Comparison of ENCODE assay signal across 20 mouse cellular contexts in genomic region chr1:131059841-131060240, GRCm38 (mm10). TPM values are rescaled to one million over a fixed set of nuclear protein-coding genes. Genes with fewer than 3 reads are reported as not detected.
DNase-seq lines count a peak whose midpoint lies in the region; ATAC-seq and TF ChIP-seq lines count a peak whose summit lies in the region.
"Had no signal": no experiment of that assay in that cellular context is flagged by ENCODE, and none has a peak within 500 bp of the region (broad histone marks: within the 10 kb centered on the region; RNA-seq: fewer than 3 reads in every experiment).

No protein-coding gene starts in this region.

- TF ChIP-seq POLR2A in heart, adult 2 months (IDR thresholded peaks at IDR 0.05; ENCODE audit: insufficient read depth, low read depth, low read length): no peak

- H3K36me3 ChIP-seq in heart, embryonic 13.5 days: peaks cover 36% of the 10 kb centered on the region
- peaks cover 6% of the 10 kb centered on the region; the same call in 1 of the 2 replicates for H3K36me3 ChIP-seq in heart, adult 2 months (ENCODE audit: control insufficient read depth, insufficient read depth, low read length)
- H3K36me3 ChIP-seq in midbrain, embryonic 10.5 days: peaks cover 37% of the 10 kb centered on the region
- peaks cover 13% of the 10 kb centered on the region; the same call in 1 of the 2 replicates for H3K36me3 ChIP-seq in midbrain, embryonic 15.5 days (replicated peaks)
- H3K36me3 ChIP-seq in limb, embryonic 10.5 days: peaks cover 35% of the 10 kb centered on the region

- no peaks in the 10 kb centered on the region for H3K9me3 ChIP-seq in heart, embryonic 13.5 days
- H3K9me3 ChIP-seq in midbrain, embryonic 10.5 days (replicated peaks): no peaks in the 10 kb centered on the region
- H3K9me3 ChIP-seq in midbrain, embryonic 15.5 days: no peaks in the 10 kb centered on the region
- H3K9me3 ChIP-seq in limb, embryonic 10.5 days (replicated peaks): no peaks in the 10 kb centered on the region
- H3K9me3 ChIP-seq: intestine, embryonic 15.5 days; kidney, embryonic 15.5 days had no signal

- no peak overlapping the region for H3K4me2 ChIP-seq in heart, embryonic 13.5 days
- H3K4me2 ChIP-seq in midbrain, embryonic 15.5 days: no peak overlapping the region
- H3K4me2 ChIP-seq: intestine, embryonic 15.5 days; kidney, embryonic 15.5 days had no signal

- TF ChIP-seq EP300 in heart, adult 2 months (IDR thresholded peaks at IDR 0.05; ENCODE audit: insufficient read depth, low read depth, low read length): no peak

- WGBS in heart, embryonic 13.5 days: 69% methylated on average over 5 of the region's 5 CpGs
- 72% methylated on average over 5 of the region's 5 CpGs for WGBS in heart, adult 2 months
- WGBS in midbrain, embryonic 10.5 days: 91% methylated on average over 5 of the region's 5 CpGs
- 81% methylated on average over 5 of the region's 5 CpGs for WGBS in midbrain, embryonic 15.5 days
- 93% methylated on average over 5 of the region's 5 CpGs for WGBS in limb, embryonic 10.5 days

- 0 out of 2 replicates have a peak overlapping the region, but pooled peaks have one; percentile 33 for H3K27ac ChIP-seq in heart, embryonic 13.5 days (replicated peaks)
- H3K27ac ChIP-seq in heart, adult 2 months: no peak overlapping the region
- H3K27ac ChIP-seq in midbrain, embryonic 10.5 days (replicated peaks): peak overlapping the region; percentile 74
- no peak overlapping the region for H3K27ac ChIP-seq in midbrain, embryonic 15.5 days
- H3K27ac ChIP-seq in limb, embryonic 10.5 days: peak overlapping the region; percentile 36; the same call in 1 of the 2 replicates
- H3K27ac ChIP-seq: intestine, embryonic 15.5 days had no signal

- H3K9ac ChIP-seq in heart, embryonic 13.5 days: peak overlapping the region; percentile 61
- no peak overlapping the region for H3K9ac ChIP-seq in heart, adult 2 months (ENCODE audit: low read depth, low read length)
- H3K9ac ChIP-seq in midbrain, embryonic 15.5 days: no peak overlapping the region
- H3K9ac ChIP-seq: intestine, embryonic 15.5 days; kidney, embryonic 15.5 days had no signal

- peaks cover 3% of the 10 kb centered on the region; the same call in 1 of the 2 replicates for H3K79me2 ChIP-seq in heart, adult 2 months (replicated peaks; ENCODE audit: control insufficient read depth, insufficient read depth, low read length)

- H3K4me3 ChIP-seq in heart, embryonic 13.5 days: no peak overlapping the region
- no peak overlapping the region for H3K4me3 ChIP-seq in heart, adult 2 months
- H3K4me3 ChIP-seq in midbrain, embryonic 10.5 days: no peak overlapping the region
- no peak overlapping the region for H3K4me3 ChIP-seq in midbrain, embryonic 15.5 days
- H3K4me3 ChIP-seq in limb, embryonic 10.5 days: no peak overlapping the region
- H3K4me3 ChIP-seq: intestine, embryonic 15.5 days; kidney, embryonic 15.5 days had no signal

- intact Hi-C loops in heart, adult 2 months (cut with DNase I): loop anchor here (2.0 to 10.0 kb wide), 3 partner anchors 29 to 515 kb away; partner anchors contain the start of gene Mapkapk2

- H3K4me1 ChIP-seq in heart, embryonic 13.5 days: peaks cover 73% of the 10 kb centered on the region
- peaks cover 39% of the 10 kb centered on the region for H3K4me1 ChIP-seq in heart, adult 2 months (ENCODE audit: control insufficient read depth, insufficient read depth, low read length)
- H3K4me1 ChIP-seq in midbrain, embryonic 10.5 days: peaks cover 68% of the 10 kb centered on the region
- peaks cover 35% of the 10 kb centered on the region for H3K4me1 ChIP-seq in midbrain, embryonic 15.5 days
- H3K4me1 ChIP-seq in limb, embryonic 10.5 days: peaks cover 43% of the 10 kb centered on the region

- no peaks in the 10 kb centered on the region for H3K27me3 ChIP-seq in heart, embryonic 13.5 days (replicated peaks)
- no peaks in the 10 kb centered on the region for H3K27me3 ChIP-seq in heart, adult 2 months (ENCODE audit: control insufficient read depth, insufficient read depth, low read length)
- H3K27me3 ChIP-seq in midbrain, embryonic 10.5 days (ENCODE audit: low read depth, poor library complexity, severe bottlenecking): no peaks in the 10 kb centered on the region
- H3K27me3 ChIP-seq in midbrain, embryonic 15.5 days (replicated peaks): no peaks in the 10 kb centered on the region
- H3K27me3 ChIP-seq in limb, embryonic 10.5 days (ENCODE audit: low read depth, poor library complexity, severe bottlenecking): no peaks in the 10 kb centered on the region
- H3K27me3 ChIP-seq: intestine, embryonic 15.5 days; kidney, embryonic 15.5 days had no signal

- DNase-seq in cerebellum, postnatal 14 days: peak; percentile 44 to 46
- DNase-seq in cerebellum, adult 11-12 months: no peak
- DNase-seq in heart, adult 2 months: no peak
- DNase-seq in midbrain, embryonic 10.5 days (ENCODE audit: low spot score): no peak
- DNase-seq in limb, embryonic 10.5 days (ENCODE audit: low spot score): no peak
- DNase-seq: adrenal gland, adult 8-10 months; gastrocnemius, postnatal 36 days; lung, adult 18-20 months; right cerebral cortex, adult 18-20 months had no signal

- ATAC-seq in heart, embryonic 13.5 days (ENCODE audit: extremely low read depth, insufficient number of reproducible peaks, low FRiP score, low TSS enrichment): no peak
- no peak for ATAC-seq in midbrain, embryonic 15.5 days (replicated peaks)
- ATAC-seq in erythroblast, adult 5-6 weeks (replicated peaks; ENCODE audit: low FRiP score, poor library complexity, severe bottlenecking): no peak
- ATAC-seq: intestine, embryonic 15.5 days had no signal

- TF ChIP-seq CTCF in heart, adult 2 months (IDR thresholded peaks at IDR 0.05): no peak

RNA-seq across cellular contexts. Expression of gene Mapkapk2, which starts 37.8 kb away (rescaled TPM):
- polyA plus RNA-seq in heart, embryonic 13.5 days (2015; fragmentation: Nextera tagmentation; extraction: Ambion mirVana): 60.0 and 62.0 TPM in 2 replicates
- total RNA-seq in heart, adult 2 months (2021): 100 to 1,000 TPM; 283 to 363 TPM
- 196 and 305 TPM in 2 replicates for polyA plus RNA-seq in heart, adult 2 months (2012; rRNA removed)
- 50.9 and 55.7 TPM in 2 replicates for polyA plus RNA-seq in midbrain, embryonic 10.5 days (2016; fragmentation: Nextera tagmentation; extraction: Ambion mirVana)
- polyA plus RNA-seq in midbrain, embryonic 15.5 days (2015; fragmentation: Nextera tagmentation; extraction: Ambion mirVana): 17.9 and 22.2 TPM in 2 replicates
- polyA plus RNA-seq in limb, embryonic 10.5 days (2016; fragmentation: Nextera tagmentation; extraction: Ambion mirVana): 46.8 and 47.9 TPM in 2 replicates
- total RNA-seq in erythroblast, adult 5-6 weeks (2015; ENCODE audit: low replicate concordance): 38.0 and 49.5 TPM in 2 replicates
- total RNA-seq in erythroblast, adult 5-6 weeks (2017; ENCODE audit: low replicate concordance): 26.3 and 33.3 TPM in 2 replicates

RNA-seq across cellular contexts. Expression of gene Il10, which starts 40.2 kb away (rescaled TPM):
- polyA plus RNA-seq in heart, embryonic 13.5 days (2015; fragmentation: Nextera tagmentation; extraction: Ambion mirVana): not detected in 2 replicates
- not detected for total RNA-seq in heart, adult 2 months (2021)
- polyA plus RNA-seq in heart, adult 2 months (2012; rRNA removed): not detected in 2 replicates
- polyA plus RNA-seq in midbrain, embryonic 10.5 days (2016; fragmentation: Nextera tagmentation; extraction: Ambion mirVana): not detected in 2 replicates
- polyA plus RNA-seq in midbrain, embryonic 15.5 days (2015; fragmentation: Nextera tagmentation; extraction: Ambion mirVana): not detected in 2 replicates
- not detected in 2 replicates for polyA plus RNA-seq in limb, embryonic 10.5 days (2016; fragmentation: Nextera tagmentation; extraction: Ambion mirVana)
- not detected in 2 replicates for total RNA-seq in erythroblast, adult 5-6 weeks (2015; ENCODE audit: low replicate concordance)
- not detected in 2 replicates for total RNA-seq in erythroblast, adult 5-6 weeks (2017; ENCODE audit: low replicate concordance)
- total RNA-seq: gastrocnemius, postnatal 36 days; heart, postnatal 36 days; layer of hippocampus, postnatal 25 days; left cerebral cortex, postnatal 25 days had no signal
- polyA plus RNA-seq: embryonic facial prominence, embryonic 11.5 days; intestine, embryonic 15.5 days; kidney, embryonic 15.5 days; liver, adult 2 months; small intestine, adult 2 months had no signal

Comparison
In these comparisons a context has a peak if more than half of its experiments do, and no peak if none do; other contexts are left out.
1. DNase-seq: peak in cerebellum, postnatal 14 days (2 of 2); none in cerebellum, adult 11-12 months (single experiment), heart, adult 2 months (0 of 2), midbrain, embryonic 10.5 days (single experiment) and limb, embryonic 10.5 days (single experiment).
2. H3K27ac ChIP-seq: peak in heart, embryonic 13.5 days (single experiment), midbrain, embryonic 10.5 days (single experiment) and limb, embryonic 10.5 days (single experiment); none in heart, adult 2 months (single experiment) and midbrain, embryonic 15.5 days (single experiment).